Mouse (Mus musculus) retina, adult 2 months (tissue): Measurements from ENCODE around the gene Gab2.

ENCODE experiments used
- DNase-seq: peaks from one replicate; pipeline ENCODE4 v3.0.0-alpha.2; 2012; ENCODE audit warnings: low read depth, low spot score

The Gab2 gene

DNA sequence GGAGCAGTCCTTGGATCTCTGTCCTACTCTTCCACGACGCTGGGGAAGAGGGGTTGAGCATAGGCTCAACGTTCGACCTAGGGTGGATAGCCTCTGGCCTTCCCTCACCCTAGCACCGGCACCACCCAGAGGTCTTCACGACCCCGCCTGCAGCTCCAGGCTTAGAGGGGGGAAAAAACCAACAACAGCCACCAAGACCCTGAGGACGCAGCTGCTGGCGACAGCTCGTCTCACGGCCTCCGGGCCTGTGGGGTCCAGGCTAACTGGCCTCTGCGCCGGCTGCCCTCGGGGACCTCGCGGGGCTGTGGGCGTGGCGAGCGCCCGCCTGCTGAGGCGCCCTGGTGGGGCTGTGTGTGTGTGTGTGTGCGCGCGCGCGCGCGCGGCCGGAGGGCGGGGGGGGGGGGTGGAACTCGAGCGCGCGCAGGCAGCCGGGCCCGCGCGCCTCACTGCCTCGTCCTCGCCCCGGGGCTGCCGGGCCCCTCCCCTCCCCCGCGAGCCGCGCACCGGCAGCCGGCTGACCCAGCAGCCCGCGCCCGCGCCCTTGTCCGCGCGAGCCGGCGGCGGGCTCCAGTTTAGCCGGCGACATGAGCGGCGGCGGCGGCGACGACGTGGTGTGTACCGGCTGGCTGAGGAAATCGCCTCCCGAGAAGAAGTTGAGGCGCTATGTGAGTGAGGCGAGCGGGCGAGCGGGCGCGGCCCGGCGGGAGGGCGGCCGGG, at the start of gene Gab2:
Gene Gab2 (plus strand): TSS at position 345 of the 717 bp plus-strand sequence.
- DNase-seq = no peak

- DNase-seq = no peak
These were observed 49.0 kb upstream of the Gab2 start for GRCm38 (mm10) chr7:97032412-97032811.

DNA sequence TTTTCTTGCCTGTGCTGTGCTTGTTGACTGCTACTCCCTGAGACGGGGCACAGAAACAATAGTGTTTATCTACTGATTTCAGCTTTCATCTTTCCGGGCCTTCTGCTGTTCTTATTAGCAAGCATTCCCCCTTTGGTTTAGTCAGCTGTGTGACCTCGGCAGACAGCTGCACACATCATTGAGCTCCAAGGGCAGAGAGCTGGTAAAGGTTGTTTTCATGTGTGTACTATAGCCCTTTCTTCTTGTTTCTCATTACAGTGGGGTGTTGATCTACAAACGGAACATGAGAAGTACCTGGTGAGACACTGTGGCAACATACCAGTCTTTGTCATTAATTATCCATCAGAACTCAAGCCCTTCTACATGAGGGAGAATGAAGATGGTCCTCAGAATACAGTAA, 41.7 kb upstream of the Gab2 start:
- DNase-seq = no peak

GRCm38 (mm10) chr7:97041868-97042449, 39.4 kb upstream of the Gab2 start:
- DNase-seq = no peak

GRCm38 (mm10) chr7:97042981-97043380, 38.4 kb upstream of the Gab2 start:
- DNase-seq = no peak

GRCm38 (mm10) chr7:97060966-97061365, 20.4 kb upstream of the Gab2 start:
- DNase-seq = no peak

- DNase-seq = no peak
These were observed 9.9 kb upstream of the Gab2 start for GRCm38 (mm10) chr7:97071512-97071911.

DNA sequence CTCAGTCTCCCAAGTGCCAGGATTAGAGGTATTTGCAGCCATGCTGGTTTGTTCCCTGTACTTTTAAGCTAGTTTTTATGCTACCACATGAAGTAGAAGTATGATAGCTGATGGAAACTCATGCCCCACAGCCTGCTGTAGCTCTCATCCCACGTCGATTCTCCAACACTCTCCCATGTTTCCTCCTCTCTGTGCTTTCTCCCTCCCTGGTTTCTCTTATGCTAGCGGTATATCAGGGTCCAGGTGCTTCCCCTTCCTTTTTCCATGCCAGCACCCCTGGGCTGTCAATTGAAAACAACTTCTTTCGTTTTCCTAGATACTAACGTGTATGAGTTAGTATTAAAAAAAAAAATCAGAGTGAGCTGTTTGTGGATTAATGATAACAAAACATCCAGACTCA, 9.3 kb upstream of the Gab2 start:
- no peak for DNase-seq

DNA sequence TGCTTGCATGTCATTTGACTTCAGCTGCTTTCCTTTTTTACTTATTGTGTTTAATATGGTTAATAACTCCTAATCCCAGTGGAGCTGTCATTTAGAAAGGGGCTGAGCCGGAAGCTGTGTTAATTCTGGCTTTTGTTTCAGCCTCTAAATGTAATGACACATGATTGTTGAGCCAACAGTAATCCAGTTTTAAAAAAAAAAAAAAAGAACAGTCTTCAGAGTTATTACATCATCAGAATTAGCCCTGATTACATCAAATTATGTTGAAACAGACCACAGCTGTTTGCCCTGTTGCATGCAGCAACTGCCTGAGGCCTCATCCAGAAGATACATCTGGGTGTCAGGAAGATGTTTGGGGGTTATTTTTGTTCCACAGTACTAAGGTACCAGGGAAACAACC, 6.4 kb upstream of the Gab2 start:
- no peak for DNase-seq

DNA sequence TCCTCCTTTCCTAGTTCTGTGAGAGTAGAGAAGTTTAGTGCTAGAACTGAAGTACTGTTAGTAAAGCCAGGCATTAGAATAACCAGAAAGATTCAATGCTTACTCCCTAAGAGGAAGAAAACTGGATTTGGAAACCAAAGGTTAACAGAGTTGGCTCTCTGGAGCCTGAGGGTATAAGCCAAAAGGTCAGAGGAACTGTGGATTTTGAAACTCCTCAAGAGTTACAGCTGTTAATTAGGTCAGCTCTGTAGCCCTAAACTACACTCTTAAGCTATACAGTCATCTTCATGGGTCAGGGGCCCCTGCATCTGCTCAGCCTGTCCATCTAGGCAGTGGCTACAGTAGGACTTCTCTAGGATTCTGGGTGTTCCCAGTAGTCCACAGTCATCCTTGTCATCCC, 4.4 kb upstream of the Gab2 start:
- no peak for DNase-seq

DNA sequence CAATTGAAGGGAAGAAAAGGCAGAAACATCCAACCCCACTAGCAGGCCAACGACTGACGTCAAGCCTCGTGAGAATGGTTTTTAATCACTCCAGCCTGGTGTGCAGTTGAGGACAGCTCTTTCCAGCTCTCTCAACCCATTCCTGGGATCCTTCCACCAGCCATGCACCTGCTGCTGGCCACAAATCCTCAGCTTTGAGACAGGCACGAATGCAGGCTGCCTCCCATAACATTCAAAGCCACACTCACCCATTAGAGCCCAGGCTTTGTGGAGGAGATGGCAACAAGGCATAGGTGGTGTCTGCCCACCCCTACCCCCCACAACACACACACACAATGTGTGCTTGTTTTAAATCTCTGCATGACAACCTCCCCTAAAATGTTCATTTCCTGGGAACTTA, 2.7 kb upstream of the Gab2 start:
- DNase-seq = no peak

- no peak for DNase-seq
These were observed 2.2 kb upstream of the Gab2 start for GRCm38 (mm10) chr7:97079145-97079544.

DNA sequence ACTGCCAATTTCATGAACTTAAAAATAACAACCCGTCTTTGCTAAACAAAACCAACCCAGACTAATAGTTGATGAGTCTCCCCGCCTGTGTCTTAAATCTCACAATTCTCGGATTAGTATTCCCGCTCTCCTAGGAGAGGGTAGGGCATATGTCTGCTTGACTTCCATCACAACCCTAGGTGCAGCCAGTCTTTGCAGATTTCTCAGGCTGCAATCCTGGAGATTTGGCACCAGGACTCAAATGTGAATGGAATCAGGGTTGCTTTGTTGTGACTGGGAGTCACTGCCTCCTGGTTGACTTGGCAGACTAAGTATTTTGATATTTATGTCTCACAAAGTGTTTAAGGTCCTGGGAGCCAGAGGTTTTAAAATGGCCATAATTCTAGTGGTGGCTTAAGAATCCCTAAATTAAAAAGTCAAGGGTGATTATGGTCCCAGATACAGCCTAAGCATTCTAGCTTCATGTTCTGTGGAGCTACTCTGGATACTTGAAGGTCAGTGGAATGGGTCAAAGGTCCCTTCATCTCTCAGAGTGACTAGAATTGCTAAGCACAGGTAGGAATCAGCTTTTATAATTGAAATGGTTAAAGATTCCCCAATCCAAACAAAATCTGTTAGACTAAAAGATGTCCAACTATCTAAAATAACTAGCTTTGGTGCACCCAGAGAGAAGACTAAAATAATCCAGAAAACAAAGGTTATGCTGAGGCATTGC, 1.6 kb upstream of the Gab2 start:
- DNase-seq = no peak

- no peak for DNase-seq
These were observed 655 bp upstream of the Gab2 start for GRCm38 (mm10) chr7:97080621-97081241.

DNA sequence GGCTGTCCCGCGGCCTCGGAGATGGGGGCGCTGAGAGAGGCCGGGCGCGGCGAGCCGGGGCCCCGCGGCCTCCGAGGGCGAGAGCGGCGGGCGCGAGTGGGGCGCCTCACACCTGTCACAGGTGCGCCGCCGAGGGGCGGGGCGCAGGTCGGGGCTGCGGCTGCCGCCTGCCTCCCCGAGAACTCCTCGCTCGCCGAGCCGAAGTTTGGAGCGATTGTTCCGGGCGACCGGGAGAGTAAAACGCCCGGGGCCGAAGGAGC, 503 bp downstream of the Gab2 start:
- no peak for DNase-seq

GRCm38 (mm10) chr7:97082219-97083101, 1.1 kb downstream of the Gab2 start:
- DNase-seq = no peak

- no peak for DNase-seq
These were observed 2.2 kb downstream of the Gab2 start for GRCm38 (mm10) chr7:97083579-97083978.

- DNase-seq = no peak
These were observed 2.8 kb downstream of the Gab2 start for GRCm38 (mm10) chr7:97084181-97084580.

DNA sequence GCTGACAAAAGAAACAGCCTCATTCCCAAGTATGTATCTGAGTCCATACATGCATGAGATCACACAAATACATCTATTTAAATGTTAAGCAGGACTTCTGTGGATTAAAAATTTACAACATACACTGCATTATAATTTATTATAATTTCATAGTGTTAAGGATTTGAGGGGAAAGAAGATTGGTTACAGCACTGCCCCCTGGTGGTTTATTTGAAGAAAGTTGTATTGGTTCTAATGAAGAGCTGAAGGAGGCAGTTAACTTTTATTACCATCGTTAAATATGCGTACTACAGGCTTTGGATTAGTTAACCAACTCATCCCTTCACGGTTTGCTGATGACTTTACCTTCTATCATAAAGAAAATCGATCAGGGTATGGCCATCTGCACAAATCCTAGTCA, 3.9 kb downstream of the Gab2 start:
- no peak for DNase-seq

DNA sequence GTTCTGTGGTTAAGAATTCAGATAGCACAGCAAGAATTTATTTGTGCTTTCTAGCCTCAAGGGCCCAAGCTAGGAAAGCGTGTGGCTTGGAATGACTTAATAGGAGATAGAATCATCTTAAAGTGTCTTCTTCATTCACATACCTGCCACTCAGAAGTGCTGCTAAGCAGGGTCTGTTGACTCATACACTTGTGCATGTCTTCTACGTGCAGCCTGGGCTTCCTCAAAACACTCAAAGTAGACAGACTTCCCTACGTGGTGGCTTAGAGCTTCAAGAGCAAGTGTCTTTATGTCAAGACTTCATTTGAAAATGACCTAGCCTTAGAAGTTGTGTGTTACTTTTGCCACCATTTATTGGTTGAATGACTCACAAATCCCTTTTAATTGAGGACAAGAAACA, 12.9 kb downstream of the Gab2 start:
- no peak for DNase-seq

DNA sequence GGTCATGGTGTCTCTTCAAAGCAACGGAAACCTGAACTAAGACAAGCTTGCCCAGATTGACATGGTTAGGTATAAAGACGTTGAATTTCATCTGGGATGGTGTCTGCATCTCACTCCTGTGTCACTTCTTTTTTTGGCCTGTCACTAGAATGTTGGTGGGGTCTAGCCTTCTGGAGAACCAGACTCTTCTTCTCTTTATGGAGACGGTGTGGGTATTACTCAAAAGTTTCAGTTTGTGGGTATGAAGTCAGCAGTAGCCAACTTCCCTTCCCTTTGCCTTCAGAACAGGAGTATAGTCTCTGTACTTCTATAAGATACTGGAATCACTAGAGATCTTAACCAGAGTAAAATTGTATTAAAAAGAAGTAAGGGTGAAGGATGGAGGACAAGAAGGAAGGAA, 26.7 kb downstream of the Gab2 start:
- DNase-seq = no peak

GRCm38 (mm10) chr7:97128949-97129348, 47.6 kb downstream of the Gab2 start:
- no peak for DNase-seq
